Mouse (Mus musculus) cortical plate, adult 2 months (tissue): ENCODE data around the gene Ldlrap1. TPM values are rescaled to one million over a fixed set of nuclear protein-coding genes. Genes with fewer than 3 reads are reported as not detected.

Source experiments
- H3K27ac ChIP-seq: fragments of 200-500 bp; 2 replicates; pipeline ENCODE4 v1.5.1; 2012; ENCODE audit warnings: low read length, control low read depth, inconsistent platforms; ENCODE audit not compliant: insufficient read depth
- H3K4me1 ChIP-seq: fragments of 200-500 bp; 2 replicates; pipeline ENCODE4 v1.6.1; 2011; ENCODE audit warnings: low read length; ENCODE audit not compliant: control insufficient read depth, insufficient read depth
- H3K4me3 ChIP-seq: fragments of 200-500 bp; 2 replicates; pipeline ENCODE4 v1.5.1; 2011; ENCODE audit warnings: mild to moderate bottlenecking, low read length, control low read depth; ENCODE audit not compliant: insufficient read depth
- CTCF ChIP-seq: fragments of 200-500 bp; IDR thresholded peaks from 2 replicates; pipeline ENCODE4 v1.5.1; 2011; ENCODE audit warnings: mild to moderate bottlenecking, control low read depth, low read length; ENCODE audit not compliant: insufficient read depth; ENCODE audit errors: extremely low read depth
- POLR2A ChIP-seq: fragments of 200-500 bp; IDR thresholded peaks from 2 replicates; pipeline ENCODE4 v1.6.1; 2011; ENCODE audit warnings: mild to moderate bottlenecking, low read length, control low read depth; ENCODE audit not compliant: insufficient read depth; ENCODE audit errors: extremely low read depth
- polyA plus RNA-seq: library from polyadenylated mRNA; depleted of rRNA; stranded (reverse); fragments of >200 nt; gene quantifications from 2 replicates; pipeline ENCODE4 v1.2.3, GENCODE M21; 2012; rRNA removed

The Ldlrap1 gene
- polyA plus RNA-seq, 1 experiment: 3.0 TPM

GRCm38 (mm10) chr4:134703835-134704546, 63.8 kb downstream of the Ldlrap1 start, which contains the start of gene Man1c1:
TSS of gene Man1c1 (minus strand) at chr4:134704290.
- Histone ChIP-seq H3K27ac (peak within 1 kb of the TSS; percentile 90), H3K4me1 (0 out of 2 replicates have a peak, but pooled peaks cover 2% of the 10 kb centered on the region), H3K4me3 (peak within 1 kb of the TSS; percentile 80)
- TF ChIP-seq POLR2A (no peak; the same call in 1 of the 2 replicates), CTCF (no peak)

DNA sequence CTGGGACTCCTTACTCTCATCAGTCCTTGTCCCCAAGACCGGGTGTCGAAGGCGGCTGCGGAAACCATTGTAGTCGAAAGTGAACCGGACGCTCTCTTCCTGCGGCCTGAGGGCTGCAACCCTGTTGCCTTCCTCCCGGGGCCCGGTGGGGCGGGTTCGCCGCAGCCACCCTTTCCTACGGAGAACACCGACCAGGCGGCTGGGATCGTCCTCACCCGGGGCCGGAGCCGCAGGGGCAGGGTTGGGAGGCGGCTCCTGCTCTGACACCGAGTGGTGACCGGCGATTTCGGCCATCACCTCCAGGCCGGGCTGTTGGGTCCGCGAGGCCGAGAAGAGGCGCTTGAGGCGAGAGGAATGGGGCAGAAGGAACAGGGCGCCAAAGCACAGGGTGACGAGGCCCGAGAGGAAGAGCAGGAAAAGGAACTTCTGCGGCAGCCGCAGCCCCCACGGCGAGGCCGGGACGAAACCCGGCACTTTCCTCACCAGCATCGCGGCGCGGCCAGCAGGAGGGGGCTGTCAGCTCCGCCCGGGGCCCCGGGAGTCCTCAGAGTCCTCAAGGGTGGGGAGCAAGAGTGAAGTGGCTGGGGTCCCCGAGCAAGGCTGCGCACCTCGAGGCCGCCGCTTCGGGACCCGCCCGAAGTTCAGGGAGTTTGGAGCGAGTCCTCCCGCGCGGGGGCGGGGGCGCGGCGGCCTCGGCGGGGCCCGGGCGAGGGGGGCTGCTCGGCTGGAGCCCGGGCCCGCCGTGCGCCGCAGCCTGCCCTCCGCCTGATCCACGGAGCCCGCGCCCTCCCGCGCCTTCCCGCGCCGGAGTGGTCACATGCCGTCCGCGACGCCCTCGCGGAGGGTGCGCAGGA, 64.6 kb downstream of the Ldlrap1 start:
- 0 out of 2 replicates have a peak overlapping the region, but pooled peaks have one; percentile 39 for H3K27ac ChIP-seq
- H3K4me3 ChIP-seq: peak overlapping the region; percentile 80
- no peak for TF ChIP-seq CTCF
- no peak for TF ChIP-seq POLR2A
- H3K4me1 ChIP-seq: 0 out of 2 replicates have a peak, but pooled peaks cover 2% of the 10 kb centered on the region

DNA sequence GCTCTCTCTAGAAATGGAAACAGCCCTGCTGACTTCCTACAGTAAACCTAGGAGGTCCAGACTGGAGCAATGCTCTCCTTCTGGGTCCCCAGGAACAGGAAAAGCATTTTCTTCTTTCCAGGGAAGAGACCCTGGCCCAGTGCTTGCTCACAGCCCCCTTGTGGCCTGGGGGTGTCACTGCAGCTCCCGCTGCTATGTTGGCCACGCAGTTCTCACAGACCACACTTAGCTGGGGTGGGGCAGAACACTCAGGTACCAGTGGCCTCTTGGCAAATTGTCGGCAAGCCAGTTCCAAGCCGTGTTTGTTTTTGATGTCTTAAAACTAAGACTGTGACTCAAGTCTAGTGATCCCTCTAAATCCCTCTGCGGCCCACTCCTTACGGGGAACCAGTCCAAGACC, 65.9 kb downstream of the Ldlrap1 start:
- H3K27ac ChIP-seq: no peak overlapping the region

GRCm38 (mm10) chr4:134700911-134701310, 66.9 kb downstream of the Ldlrap1 start:
- TF ChIP-seq CTCF (no peak), POLR2A (no peak)
- peak overlapping the region; percentile 80 for H3K4me3 ChIP-seq
- H3K27ac ChIP-seq: no peak overlapping the region
- 0 out of 2 replicates have a peak, but pooled peaks cover 2% of the 10 kb centered on the region for H3K4me1 ChIP-seq

More for the DNA sequence above, 65.9 kb downstream of the Ldlrap1 start:
- Histone ChIP-seq H3K4me1 (0 out of 2 replicates have a peak, but pooled peaks cover 2% of the 10 kb centered on the region), H3K4me3 (peak overlapping the region; percentile 80)
- no peak for TF ChIP-seq POLR2A
- peak; percentile 72 for TF ChIP-seq CTCF

DNA sequence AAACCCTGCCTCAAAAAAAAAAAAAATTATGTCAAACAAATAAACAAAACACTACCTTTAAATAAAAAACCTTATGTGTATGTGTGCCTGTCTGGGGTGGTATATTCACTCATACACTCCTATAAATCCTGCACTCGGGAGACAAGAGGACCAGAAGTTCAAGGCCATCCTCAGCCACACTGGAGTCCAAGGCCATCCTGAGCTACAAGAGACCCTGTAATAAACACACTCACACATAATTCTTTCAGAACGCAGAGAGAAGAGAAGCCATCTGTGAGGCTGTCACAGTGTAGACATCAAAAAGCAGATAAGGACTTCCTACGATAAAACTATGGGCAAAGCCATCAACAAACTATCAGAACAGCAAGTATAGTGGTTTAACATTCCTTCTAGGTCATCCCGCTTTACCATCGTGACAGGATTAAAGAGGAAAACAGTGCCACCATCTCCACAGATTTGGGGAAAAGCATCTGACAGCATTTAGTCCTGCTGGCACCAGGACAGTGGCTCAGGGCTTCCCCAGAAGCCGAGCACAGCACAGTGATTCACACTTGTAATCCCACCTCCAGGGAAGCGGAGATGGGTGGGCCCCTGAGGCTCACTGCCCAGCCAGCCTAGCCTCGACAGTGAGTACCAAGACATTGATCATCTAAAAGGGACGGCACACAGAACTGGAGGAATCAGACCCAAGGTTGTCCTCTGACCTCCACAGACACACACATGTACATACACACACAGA, 74.5 kb downstream of the Ldlrap1 start:
- Histone ChIP-seq H3K27ac (no peak overlapping the region), H3K4me1 (no peaks in the 10 kb centered on the region), H3K4me3 (no peak overlapping the region)
- TF ChIP-seq CTCF (no peak), POLR2A (no peak)

DNA sequence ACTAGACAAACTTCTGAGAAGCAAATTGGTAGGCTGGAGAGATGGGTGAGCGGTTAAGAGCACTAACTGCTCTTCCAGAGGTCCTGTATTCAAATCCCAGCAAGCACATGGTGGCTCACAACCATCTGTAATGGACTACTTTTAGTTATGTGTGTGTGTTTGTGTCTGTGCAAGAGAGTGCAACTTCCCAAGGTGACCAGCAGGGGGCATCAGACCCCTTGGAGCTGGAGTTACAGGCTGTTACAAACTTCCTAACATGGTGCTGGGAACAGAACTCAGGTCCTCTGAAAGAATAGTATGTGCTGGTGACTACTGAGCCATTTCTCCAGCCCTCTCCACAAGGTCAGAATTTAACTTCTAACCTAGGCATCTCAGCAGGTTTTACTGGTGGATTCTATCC, 75.4 kb downstream of the Ldlrap1 start:
- H3K4me1 ChIP-seq: no peaks in the 10 kb centered on the region
- H3K27ac ChIP-seq: no peak overlapping the region
- no peak for TF ChIP-seq POLR2A
- H3K4me3 ChIP-seq: no peak overlapping the region

Other genes starting within 250 kb of the Ldlrap1 start
- gene Mtfr1l, start 232.6 kb downstream of the Ldlrap1 start, polyA plus RNA-seq: 111 and 118 TPM in 2 replicates
- gene Selenon, start 215.9 kb downstream of the Ldlrap1 start, polyA plus RNA-seq: 19.0 and 20.4 TPM in 2 replicates
- 18.9 and 20.5 TPM in 2 replicates for gene Man1c1, start 63.7 kb downstream of the Ldlrap1 start, polyA plus RNA-seq
- gene Maco1, start 85.3 kb upstream of the Ldlrap1 start, polyA plus RNA-seq: 42.2 and 47.0 TPM in 2 replicates
- gene Rhd, start 96.5 kb upstream of the Ldlrap1 start, polyA plus RNA-seq: 0.06 and 0.11 TPM in 2 replicates
- gene Tmem50a, start 147.0 kb upstream of the Ldlrap1 start, polyA plus RNA-seq: 165 and 171 TPM in 2 replicates
- 545 and 625 TPM in 2 replicates for gene Rsrp1, start 155.6 kb upstream of the Ldlrap1 start, polyA plus RNA-seq
- gene Syf2, start 162.9 kb upstream of the Ldlrap1 start, polyA plus RNA-seq: 79.4 and 83.8 TPM in 2 replicates